Mouse (Mus musculus): ENCODE measurements at regions not wholly inside any gene's neighbourhood (a gene's known extent, or its start where the extent isn't known, plus 50 kb on each side); places are given as distances from the start of the nearest gene placed in this dataset.

DNA sequence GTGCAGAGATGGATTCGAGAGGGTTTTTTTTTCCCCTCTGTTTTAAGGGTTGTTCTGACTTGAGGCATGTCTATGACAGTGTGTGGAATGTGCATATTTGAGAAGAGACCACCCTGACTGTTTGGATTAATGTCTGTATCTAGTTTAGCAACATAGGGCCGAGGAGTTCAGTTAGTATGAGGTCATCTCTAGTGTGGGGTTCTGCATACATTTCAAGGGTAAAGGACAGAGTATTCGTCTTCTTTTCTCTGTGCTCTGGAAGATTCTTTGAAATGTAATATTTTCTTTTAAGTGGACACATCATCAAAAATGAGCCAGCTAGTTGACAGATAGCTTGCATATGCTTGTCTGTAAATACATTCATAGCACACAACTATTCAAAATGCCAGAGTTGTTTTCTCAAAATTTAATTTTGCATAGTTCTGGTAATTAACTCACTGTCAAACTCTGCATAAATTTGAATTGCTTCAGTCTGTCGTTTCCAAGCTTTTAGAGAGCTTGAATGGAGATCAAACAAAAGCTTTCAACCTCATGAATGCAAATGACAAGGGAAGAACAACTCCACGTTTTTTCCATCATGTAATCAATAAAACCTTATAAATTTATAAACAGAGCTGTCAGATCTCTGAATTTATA lies 415.5 kb downstream of the Adamts20 start:
- DNase-seq: no peak

GRCm38 (mm10) chr15:94046186-94046585 lies 419.0 kb downstream of the Adamts20 start:
- DNase-seq: no peak

GRCm38 (mm10) chr15:94045131-94045756 lies 420.0 kb downstream of the Adamts20 start:
- DNase-seq: no peak

DNA sequence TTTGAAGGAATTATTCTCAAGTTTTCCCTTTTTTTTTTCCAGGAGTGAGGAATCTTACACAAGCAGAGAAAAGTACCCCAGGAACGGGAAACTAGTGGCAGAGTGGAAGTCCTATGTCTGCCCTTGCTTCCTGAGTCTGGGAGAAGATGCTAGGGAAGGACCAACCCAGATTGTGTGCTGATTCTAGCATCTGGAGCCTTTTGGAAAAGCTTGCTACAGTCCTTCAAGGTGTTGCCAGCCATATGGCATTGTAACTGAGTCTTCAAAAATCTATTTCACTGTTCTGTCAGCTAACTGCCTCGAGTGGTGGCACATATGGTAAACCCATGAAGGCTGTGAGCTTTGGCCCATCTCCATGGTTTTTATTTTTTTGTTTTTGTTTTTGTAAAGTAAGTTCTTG lies 432.3 kb downstream of the Adamts20 start:
- DNase-seq: no peak

DNA sequence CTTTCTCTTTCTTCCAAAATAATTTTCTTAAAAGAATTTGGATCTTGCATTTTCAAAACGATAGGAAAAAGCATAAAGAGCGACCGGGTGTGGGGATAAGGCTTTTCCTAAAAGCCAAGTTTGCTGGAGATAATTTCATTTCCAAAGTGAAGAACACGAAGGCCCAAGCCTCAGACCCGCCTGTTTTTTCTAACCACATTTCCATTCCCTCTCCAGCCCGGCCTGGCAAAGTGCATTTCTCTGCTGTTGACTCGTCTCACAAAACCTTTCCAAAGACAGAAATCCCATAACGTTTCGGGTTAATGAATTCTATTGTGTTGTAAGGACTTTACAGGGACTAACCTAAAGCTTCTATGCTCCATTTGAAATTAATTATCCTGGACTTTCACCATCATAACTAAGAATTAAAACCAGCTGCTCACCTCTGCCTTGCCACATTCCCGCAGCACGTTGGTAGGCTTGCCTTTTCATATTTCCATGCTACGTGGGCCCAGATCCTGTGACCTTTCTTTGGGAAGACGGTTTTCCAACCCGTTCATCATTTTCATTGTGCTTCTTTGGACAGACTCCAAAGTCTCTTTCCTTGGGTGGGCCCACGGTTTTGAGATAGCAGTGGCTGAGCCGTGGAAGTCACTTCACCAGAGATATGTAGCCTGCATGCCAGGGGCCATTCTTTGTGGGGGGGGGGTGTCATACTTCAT lies 430.5 kb upstream of the Prickle1 start:
- no peak for DNase-seq

DNA sequence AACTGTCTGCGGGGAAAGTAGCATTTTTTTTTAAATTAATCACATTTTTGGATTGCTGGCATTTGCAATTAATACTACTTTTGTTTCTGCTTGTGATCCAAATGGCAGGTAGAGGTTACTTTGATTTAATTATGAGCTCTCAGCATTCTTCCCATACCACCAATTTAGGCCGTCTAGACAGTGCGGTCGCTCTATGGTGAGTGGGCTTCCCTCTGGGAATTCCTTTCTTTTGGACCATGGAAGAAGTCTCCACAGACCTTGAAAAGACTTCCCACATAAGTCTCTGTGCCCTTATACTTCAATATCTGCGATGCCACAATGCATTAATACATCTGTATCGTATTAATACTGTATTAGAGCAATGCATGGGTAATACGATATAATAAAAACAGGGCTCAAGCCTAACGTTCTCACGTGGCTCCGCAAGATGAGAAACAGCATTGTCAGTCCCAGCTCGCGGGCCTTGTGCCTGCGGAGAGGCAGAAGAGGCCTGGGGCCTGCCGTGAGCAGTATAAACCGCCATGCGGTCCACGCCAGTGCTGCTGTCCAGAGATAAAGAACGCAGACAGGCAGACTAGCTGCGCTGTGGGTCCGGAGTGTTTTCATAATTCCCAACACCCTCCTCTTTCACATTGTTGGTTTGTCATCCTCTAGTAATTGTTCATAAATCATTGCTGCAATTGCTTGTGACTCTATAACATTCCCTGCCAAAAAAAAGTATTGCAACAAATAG lies 429.7 kb upstream of the Prickle1 start:
- no peak for DNase-seq

DNA sequence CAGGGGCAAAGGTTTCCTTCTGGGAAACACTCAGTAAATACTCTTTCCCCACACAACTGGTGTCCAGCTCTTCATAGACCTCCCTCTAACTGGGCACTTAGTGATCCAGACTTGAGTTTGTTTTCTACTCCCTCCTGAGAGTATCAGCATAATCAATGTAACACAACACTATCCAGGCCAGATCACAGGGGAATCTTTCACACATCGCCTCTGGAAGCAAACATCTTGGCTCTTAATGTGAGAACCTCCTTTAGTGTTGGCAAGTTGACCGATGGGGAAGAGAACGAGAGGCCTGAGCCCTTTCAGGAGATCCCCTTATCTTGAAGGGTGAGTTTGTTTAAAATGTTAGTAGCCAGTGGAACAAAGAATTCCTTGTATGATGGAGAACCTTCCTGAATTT lies 429.1 kb upstream of the Prickle1 start:
- no peak for DNase-seq

DNA sequence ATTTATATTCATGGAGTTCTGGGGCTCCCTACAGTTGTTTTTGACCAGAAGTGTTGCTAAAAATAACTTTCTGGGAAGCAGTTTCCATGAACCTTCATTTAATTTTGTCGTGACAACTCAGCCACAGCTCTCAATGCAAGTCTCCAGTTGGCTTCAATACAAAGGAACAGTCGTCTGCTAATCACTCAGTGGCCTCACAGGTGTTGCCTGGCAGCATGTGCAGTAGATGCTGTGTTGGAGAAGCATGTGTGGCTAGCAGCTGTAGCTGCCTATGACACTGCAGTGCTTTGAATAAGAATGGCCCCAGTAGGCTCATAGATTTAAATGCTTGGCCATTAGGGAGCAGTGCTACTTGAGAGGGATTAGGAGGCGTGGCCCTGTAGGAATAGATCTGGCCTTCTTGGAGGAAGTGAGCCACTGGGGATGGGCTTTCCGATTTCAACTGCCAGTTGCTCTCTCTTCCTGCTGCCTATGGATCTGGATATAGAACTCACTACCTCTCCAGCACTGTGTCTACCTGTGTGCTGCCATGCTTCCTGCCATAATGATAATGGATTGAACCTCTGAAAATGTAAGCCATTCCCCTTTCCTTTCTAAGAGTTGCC lies 428.5 kb upstream of the Prickle1 start:
- DNase-seq: no peak

- no peak for DNase-seq
Measured at GRCm38 (mm10) chr15:94023501-94023900, 427.8 kb upstream of the Prickle1 start.

DNA sequence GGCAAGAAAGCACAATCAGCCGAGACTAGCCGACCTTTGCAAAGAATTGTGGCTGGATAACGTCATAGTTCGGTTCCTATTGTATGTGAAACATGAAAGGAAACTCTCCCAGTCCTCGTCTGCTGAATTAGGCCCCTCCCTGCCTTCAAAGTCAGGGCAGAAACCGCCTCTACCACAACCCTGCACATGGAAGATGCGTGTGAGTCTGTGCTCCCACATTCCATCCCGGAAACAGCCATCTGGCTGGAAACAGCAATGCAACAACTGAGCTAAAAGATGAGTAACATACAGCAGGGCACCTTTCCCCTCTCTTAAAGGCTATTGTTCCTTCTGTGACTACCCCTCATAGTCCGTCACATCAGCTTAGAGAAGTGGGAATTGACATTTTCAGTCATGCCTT lies 422.1 kb upstream of the Prickle1 start:
- no peak for DNase-seq

DNA sequence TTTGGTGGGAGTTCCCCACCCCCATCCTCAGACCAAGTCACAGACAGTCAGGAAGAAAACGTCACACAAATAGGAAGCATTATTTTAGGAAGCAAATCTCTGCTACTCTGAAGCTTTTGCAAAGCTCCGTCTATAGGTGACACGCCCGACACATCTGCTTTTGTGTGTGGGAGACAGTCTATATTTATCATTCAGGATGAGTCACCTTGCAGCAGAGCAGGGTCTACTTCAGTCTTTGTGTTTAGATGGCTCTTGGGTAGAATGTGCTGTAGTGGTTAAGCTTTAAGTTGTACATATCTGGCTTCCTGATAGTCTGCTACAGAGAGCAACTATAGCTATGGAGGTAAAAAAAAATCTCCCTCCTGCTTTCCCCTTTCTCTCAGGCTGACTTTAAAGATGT lies 415.8 kb upstream of the Prickle1 start:
- DNase-seq: no peak

DNA sequence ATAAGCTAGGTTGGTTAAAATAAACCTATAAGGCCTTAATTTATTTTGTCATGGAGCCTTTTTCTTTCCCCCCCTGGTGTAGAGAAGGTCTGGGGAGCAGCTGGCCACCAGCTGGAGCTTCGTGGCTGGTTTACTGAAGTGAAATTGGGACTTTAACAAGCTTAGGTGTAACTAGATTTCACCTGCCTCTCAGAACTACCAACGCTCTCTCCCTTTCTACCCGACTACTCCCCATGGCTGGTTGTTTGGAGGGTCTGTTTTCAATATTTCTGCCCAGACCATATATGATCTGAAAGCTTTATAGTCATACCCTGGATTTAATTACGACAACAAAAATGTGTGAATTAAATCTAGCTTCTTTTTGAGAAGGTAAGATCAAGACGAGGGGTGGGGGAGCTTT lies 410.4 kb upstream of the Prickle1 start:
- DNase-seq: no peak

DNA sequence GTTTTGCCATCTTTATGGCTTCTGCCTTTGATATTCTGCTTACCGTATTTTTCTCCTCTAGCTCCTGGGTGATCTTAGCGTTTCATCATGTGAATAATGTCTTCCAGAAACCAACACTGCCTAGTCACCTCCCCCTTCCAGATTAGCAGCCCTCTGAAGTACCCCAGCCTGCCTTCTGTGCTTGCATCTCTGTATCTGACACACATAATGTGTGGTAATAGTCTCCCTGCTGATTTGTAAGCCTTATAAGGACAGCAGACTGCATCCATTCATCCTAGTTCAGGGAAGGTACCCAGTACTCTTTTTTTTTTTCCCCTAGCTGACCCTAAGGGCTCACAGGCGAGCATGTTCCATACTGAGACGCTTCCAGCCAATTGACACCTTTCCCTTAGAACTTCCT lies 409.2 kb upstream of the Prickle1 start:
- no peak for DNase-seq

DNA sequence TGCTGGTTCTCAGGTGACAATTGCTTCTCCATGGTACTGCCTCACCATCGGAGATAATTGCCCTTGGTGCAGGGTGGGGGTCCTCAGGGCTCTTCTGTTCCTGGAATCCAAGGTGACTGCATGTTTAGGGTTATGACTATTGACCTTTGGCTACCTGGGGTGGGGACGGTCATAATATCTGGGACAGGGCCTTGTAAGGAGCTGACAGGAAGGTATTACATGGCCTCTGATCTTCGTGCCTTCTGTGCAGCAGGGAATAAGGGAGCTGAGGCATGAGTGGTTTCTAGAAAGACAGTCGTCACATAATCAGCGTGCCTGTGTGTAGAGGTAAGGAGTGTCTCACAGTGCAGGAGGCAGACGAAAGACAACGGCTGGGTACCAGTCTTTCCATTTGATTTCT lies 407.5 kb upstream of the Prickle1 start:
- no peak for DNase-seq

- no peak for DNase-seq
Measured at GRCm38 (mm10) chr15:93994542-93994941, 398.9 kb upstream of the Prickle1 start.

- no peak for DNase-seq
Measured at GRCm38 (mm10) chr15:93990139-93990538, 394.4 kb upstream of the Prickle1 start.

DNA sequence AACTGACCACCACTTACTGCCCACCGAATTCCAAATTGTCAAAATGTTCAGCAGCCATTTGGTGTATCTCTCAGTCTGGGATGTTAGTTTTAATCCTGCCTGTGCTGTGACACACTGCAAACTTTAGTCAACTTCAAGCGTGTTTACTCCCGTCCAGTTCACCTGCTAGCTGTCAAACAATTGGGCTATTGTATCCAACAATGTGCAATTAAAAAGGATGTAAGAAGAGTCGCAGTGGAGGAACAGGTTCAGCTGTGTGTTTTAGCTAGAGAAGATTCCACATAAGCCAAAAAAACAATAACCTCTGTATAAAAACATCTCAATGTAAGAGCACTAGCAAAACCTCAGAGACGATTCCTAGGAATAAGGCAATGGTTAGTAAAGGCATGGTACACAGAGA lies 392.7 kb upstream of the Prickle1 start:
- DNase-seq: no peak

- DNase-seq: no peak
Measured at GRCm38 (mm10) chr15:93986631-93987429, 391.1 kb upstream of the Prickle1 start.

- DNase-seq: no peak
Measured at GRCm38 (mm10) chr15:93982091-93982490, 386.4 kb upstream of the Prickle1 start.

DNA sequence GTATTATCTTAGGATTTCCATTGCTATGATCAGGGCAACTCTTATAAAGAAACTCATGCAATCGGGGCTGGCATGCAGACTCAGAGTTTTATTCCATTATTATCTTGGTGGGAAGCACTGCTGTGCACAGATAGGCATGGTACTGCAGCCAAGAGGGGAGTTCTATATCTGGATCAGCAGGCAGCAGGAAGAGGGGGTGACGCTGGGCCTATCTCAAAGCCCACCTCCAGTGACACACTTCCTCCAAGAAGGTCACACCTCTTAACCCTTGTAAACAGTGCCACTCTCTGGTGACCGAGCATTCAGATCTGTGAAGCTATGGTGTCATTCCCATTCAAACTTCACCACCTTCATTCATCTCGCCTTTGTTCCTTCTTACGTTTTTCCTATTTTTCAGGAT lies 381.8 kb upstream of the Prickle1 start:
- no peak for DNase-seq

GRCm38 (mm10) chr15:93974727-93975126 lies 379.0 kb upstream of the Prickle1 start:
- DNase-seq: no peak

- DNase-seq: no peak
Measured at GRCm38 (mm10) chr15:93972979-93973378, 377.3 kb upstream of the Prickle1 start.

Measured in cerebellum, adult 11-12 months (tissue).